Mouse (Mus musculus): ENCODE data around the gene A730049H05Rik.

A730049H05Rik gene

GRCm38 (mm10) chr6:92829148-92829547 is 12.9 kb downstream of the A730049H05Rik start:
- no peak for DNase-seq (ENCODE audit: low spot score)

DNA sequence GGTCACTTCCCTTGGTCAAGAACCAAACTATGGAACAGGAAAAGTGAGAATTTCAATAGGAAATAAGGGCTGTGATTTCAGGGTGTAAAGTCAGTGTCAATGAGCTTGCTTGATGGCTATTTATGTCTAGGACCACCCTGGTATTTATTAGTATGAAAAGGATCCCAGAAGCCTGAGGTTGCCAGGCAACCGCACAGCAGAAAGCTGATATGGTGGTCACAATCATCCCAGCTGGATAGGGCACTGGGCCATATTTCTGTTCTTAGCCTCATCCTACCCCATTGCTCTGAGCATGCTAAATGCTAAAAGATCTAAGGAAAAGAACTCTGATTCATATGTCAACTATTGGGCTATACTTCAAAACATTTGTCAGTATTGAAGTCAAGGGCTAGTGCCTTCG is 14.8 kb downstream of the A730049H05Rik start:
- DNase-seq (ENCODE audit: low spot score), result no peak

- DNase-seq (ENCODE audit: low spot score), result no peak
These were observed 25.7 kb downstream of the A730049H05Rik start for GRCm38 (mm10) chr6:92842000-92842399.

GRCm38 (mm10) chr6:92843474-92843873 is 27.2 kb downstream of the A730049H05Rik start:
- no peak for DNase-seq (ENCODE audit: low spot score)

DNA sequence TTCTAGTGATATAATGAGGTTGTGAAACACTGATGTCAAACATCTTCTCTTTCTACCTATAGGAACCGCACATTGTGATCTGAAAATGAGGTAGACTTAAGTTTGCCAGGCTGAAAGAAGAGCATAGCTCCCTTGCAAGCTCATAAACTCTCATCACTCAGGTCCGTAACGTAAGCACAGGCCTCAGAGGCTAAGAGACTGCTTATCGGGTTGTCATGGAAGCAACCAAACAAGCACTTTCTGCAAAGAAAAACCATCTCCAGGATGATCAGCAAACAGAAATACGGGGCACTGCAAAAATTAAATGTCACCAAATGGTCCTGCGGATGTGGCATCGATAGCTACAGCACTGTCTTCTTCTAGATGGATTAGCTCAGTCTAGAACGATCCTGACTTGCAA is 29.6 kb downstream of the A730049H05Rik start:
- DNase-seq (ENCODE audit: low spot score), result no peak

GRCm38 (mm10) chr6:92846614-92847013 is 30.3 kb downstream of the A730049H05Rik start:
- DNase-seq (ENCODE audit: low spot score), result peak; percentile 73

- no peak for DNase-seq (ENCODE audit: low spot score)
These were observed 32.9 kb downstream of the A730049H05Rik start for GRCm38 (mm10) chr6:92849208-92849607.

- DNase-seq (ENCODE audit: low spot score), result peak; percentile 89
These were observed 34.0 kb downstream of the A730049H05Rik start for GRCm38 (mm10) chr6:92850250-92850649.

GRCm38 (mm10) chr6:92854873-92855272 is 38.6 kb downstream of the A730049H05Rik start:
- no peak for DNase-seq (ENCODE audit: low spot score)

DNA sequence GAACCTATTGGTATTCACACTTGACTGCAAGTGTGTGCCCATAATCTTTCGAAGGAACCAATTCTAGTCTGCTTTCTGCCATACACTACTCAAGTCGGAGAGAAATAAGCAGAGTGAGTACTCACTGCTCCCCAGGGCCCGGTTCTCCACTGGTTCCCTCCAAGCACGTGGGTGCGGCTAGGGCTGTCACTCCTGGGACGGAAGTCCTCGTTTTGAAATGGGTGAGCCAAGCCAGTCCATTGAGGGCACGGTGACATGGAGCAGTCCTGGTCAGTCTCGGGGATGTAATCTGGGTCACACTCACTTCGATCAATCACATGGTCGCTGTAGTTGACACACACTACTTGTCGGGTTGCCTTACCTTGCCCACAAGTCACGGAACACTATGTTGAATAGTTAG is 41.5 kb downstream of the A730049H05Rik start:
- DNase-seq (ENCODE audit: low spot score), result no peak

DNA sequence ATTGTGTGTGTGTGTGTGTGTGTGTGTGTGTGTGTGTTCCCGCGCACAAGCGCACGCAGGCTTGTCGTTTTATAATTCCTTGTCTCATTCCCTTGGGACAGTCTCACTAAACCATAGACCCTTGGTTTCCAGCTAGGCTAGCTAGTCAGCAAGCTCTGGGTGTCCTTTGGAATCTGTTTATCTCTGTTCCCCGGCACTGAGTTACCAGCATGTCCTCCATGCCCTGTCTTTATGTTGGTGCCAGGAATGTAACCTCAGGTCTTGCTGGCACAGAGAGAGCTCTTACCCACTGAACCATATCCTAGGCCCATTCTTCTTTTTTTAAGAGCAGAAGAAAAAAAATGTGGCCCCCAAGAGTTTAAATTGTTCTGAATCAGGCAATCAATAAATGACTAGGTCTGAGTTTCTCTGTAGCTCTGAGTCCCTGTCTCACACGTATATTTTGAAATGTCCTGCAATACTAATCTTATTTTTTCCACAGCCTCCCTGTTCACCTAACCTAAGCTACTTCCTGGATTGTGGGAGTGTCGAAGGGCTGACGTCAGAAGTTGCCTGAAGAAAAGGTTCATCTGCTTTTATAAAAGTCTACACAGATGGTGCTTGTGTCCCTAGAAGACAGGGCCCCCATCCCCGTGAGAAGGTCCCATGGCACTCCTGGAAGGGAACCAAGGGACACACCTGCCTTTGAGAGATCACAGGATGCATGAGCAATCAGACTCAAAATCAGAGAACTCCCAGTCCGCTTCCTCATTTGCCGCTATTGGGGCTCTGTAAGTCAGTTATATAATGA is 42.6 kb downstream of the A730049H05Rik start:
- no peak for DNase-seq (ENCODE audit: low spot score)

GRCm38 (mm10) chr6:92860285-92860912 is 44.1 kb downstream of the A730049H05Rik start:
- DNase-seq (ENCODE audit: low spot score), result peak; percentile 42

DNA sequence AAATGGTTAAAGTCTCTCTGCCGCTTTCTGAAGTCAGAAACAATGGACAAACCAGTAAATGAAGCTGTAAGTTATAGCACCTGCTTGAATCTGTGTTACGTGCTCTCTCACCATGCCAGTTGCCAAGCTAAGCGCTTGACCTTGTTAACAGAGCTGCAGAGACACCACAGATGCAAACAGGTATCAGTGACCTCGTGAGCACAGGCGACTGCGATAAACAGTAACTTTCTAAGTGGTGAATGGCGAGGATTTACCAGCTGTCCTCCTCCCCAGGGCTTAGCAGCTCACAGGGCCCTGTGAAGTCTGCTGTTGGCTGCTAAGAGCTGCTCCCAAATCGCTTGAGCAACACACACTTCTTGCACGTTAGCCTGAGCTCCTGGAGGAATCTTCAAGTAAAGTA is 46.3 kb downstream of the A730049H05Rik start:
- no peak for DNase-seq (ENCODE audit: low spot score)

DNA sequence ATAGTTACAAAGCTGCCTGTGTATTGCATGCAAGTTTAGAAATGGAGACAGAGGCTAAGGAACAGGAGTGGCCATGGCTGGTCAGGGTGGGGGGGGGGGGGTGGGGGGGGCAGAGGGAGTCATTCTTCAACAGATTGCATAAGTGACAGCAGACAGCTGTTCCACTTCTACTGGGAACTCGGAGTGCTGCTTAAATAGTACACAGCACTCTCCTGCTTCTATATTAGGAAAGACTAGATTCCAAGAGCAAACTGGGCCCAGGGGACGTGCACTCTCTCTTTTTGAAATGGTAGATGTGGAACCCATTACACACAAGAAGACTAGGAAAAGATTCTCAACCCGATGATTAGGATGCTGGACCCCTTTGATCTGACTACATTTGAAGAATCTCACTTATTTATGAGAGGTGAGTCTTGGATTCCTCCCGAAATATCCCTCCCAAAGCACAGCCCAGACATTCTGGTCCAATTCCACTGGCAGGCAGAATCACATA is 52.9 kb downstream of the A730049H05Rik start, which contains the start of gene Gm15737:
Gene Gm15737 (plus strand): TSS at position 269 of the 493 bp plus-strand sequence.
- DNase-seq (ENCODE audit: low spot score), result peak; percentile 52

- no peak for DNase-seq (ENCODE audit: low spot score)
These were observed 53.4 kb downstream of the A730049H05Rik start for GRCm38 (mm10) chr6:92869582-92870219.

GRCm38 (mm10) chr6:92871813-92872212 is 55.5 kb downstream of the A730049H05Rik start:
- no peak for DNase-seq (ENCODE audit: low spot score)

DNA sequence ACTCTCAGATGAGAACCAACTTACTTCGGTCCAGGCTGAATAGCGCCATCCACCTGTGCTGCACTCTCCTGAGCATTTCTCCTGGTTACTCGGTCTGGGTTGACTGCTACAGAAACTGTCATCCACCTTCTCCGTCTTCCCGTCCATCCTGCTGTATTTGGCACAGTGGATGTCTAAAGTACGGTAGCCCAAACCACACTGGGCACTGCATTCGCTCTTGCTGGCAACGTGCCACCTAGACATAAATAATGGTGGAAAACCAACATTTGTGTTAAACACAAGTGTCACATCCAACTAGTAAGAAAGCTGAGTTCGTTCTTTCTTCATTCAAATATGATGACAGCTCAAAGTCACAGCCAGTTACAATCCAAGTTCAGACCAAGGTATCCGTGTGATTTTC is 56.5 kb downstream of the A730049H05Rik start:
- DNase-seq (ENCODE audit: low spot score), result no peak

DNA sequence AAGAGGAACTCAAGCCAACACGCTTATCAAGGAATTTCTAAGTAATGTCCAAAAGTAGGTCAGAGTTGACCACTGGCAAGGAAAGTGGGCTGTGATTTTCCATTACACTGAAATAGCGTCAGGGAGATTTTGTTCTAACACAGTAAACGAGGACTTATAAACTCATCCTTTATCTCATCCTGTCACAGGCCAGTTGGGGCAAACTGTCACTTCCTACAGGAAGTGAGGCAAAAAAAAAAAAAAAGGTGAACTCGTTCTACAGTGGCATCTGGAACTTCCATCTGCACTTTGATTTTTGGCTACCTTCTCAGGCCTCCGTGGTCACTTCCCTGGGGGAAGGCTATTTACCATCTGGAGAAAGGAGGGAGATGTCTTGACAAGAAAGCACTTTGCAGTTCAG is 58.6 kb downstream of the A730049H05Rik start:
- DNase-seq (ENCODE audit: low spot score), result no peak

- no peak for DNase-seq (ENCODE audit: low spot score)
These were observed 59.1 kb downstream of the A730049H05Rik start for GRCm38 (mm10) chr6:92875340-92875739.

GRCm38 (mm10) chr6:92876121-92876520 is 59.8 kb downstream of the A730049H05Rik start:
- DNase-seq (ENCODE audit: low spot score), result no peak

DNA sequence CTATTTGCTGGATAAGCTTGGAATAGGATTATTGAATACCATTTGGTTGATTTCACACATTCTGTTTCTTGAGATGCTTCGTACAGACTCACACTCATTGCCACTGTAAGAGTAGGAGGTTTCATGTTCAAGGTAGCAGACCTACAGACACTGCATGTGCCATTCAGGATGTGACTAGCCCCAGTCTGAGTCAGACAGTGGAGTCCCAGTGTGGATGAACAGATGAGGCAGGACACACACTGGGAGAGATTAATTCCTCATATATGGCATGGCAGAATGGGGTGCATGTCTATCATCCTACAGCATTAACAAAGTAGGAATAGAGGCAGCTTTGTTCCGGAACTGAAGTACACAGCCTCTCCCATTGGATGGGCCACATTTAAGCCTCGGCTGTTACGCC is 61.0 kb downstream of the A730049H05Rik start:
- DNase-seq (ENCODE audit: low spot score), result no peak

DNA sequence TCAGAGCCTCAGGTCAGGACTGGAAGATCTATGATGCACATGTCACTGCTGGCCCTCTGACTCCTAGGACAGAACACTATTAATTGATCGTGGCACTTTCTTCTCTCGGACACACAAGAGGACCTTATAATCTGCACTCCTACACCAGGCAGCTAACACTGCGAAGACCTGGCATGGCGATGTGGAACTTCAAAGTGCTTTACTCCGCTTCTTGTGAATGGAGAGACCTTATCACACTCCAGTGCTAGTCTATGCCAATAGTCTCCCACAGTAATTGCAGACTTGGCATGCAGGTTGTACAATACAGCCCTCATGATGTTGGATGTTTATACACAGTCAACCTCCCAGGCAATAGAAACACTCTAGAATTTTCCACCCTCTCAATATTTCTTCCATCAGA is 62.5 kb downstream of the A730049H05Rik start:
- no peak for DNase-seq (ENCODE audit: low spot score)

All from testis, postnatal 14 days (tissue).